Mouse (Mus musculus): ENCODE data around the gene Slc35d3. TPM values are rescaled to one million over a fixed set of nuclear protein-coding genes. Genes with fewer than 3 reads are reported as not detected.

The Slc35d3 gene
- polyA plus RNA-seq, 1 experiment, result not detected

DNA sequence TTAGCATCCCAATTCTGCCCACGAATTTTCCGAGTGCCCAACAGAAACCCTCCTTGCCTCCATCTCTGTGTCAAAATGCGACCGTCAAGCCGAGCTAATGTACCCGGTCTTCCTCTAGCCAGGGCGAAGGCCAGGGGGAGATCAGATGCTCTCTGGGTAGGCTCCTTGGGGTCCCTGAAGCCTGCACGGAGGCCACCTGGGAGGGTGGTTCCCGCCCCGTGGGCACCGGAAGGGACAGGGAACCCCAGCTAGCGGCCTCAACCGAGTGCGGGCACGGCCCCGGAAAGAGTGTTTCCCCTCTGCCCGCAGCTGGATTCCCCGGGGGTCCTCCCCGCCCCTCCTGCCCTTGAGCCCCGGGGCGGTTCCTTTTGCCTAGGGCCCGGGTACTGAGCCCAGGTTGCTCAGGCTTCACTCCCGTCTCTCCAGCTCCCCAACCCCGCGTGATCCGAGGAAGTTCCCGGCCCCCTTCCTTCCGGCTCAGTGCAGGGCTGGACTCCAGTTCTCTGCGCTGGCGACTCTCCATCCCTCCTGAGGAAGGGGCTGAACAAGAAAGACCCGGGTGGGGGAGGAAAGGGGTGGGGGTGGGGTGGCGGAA, 1.4 kb downstream of the Slc35d3 start:
- WGBS, result 1% methylated on average over 32 of the region's 32 CpGs
- peak overlapping the region; percentile 57 for H3K4me3 ChIP-seq (ENCODE audit: insufficient read depth, low read depth, low read length)
- H3K27ac ChIP-seq (ENCODE audit: insufficient read depth, low read depth, low read length), result no peak overlapping the region
- TF ChIP-seq POLR2A (IDR thresholded peaks at IDR 0.05; ENCODE audit: insufficient read depth, low read depth, low read length) (no peak), CTCF (IDR thresholded peaks at IDR 0.05; ENCODE audit: insufficient read depth, low read depth, low read length) (no peak)
- peaks cover 30% of the 10 kb centered on the region for H3K4me1 ChIP-seq (ENCODE audit: control insufficient read depth, insufficient read depth, low read length)

- WGBS, result 23% methylated on average over 44 of the region's 44 CpGs
- H3K27ac ChIP-seq (ENCODE audit: insufficient read depth, low read depth, low read length), result no peak overlapping the region
- no peak for TF ChIP-seq CTCF (IDR thresholded peaks at IDR 0.05; ENCODE audit: insufficient read depth, low read depth, low read length)
Observed at GRCm38 (mm10) chr10:19848928-19849770, 2.1 kb downstream of the Slc35d3 start.

DNA sequence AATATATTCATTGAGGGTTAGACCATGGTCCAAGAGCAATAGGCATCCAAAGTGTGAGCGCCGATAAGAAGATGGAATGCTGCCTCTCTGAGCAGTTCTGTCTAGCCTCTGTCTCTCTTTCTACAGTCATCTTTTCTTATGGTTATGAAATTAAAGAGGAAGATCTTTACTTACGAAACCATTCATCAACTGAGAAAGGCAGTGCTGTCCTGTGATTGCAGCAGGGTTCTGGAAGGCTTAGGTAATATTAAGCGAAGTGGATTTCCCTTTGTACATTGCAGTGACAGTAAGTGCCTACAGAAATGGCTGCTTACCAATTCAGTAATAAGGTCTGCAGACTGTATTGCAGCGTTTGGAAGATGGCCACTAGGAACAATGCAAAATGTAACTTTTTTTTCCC, 11.4 kb downstream of the Slc35d3 start:
- no peaks in the 10 kb centered on the region for H3K4me1 ChIP-seq (ENCODE audit: control insufficient read depth, insufficient read depth, low read length)
- no peak overlapping the region for H3K27ac ChIP-seq (ENCODE audit: insufficient read depth, low read depth, low read length)
- TF ChIP-seq CTCF (IDR thresholded peaks at IDR 0.05; ENCODE audit: insufficient read depth, low read depth, low read length) (no peak), POLR2A (IDR thresholded peaks at IDR 0.05; ENCODE audit: insufficient read depth, low read depth, low read length) (no peak)
- WGBS, result 93% methylated on average over 5 of the region's 5 CpGs
- H3K4me3 ChIP-seq (ENCODE audit: insufficient read depth, low read depth, low read length), result no peak overlapping the region

More at GRCm38 (mm10) chr10:19848928-19849770, 2.1 kb downstream of the Slc35d3 start:
- Histone ChIP-seq H3K4me3 (ENCODE audit: insufficient read depth, low read depth, low read length) (peak overlapping the region; percentile 57), H3K4me1 (ENCODE audit: control insufficient read depth, insufficient read depth, low read length) (peaks cover 30% of the 10 kb centered on the region)

GRCm38 (mm10) chr10:19835887-19836710, 15.2 kb downstream of the Slc35d3 start:
- no peak overlapping the region for H3K27ac ChIP-seq (ENCODE audit: insufficient read depth, low read depth, low read length)
- TF ChIP-seq CTCF (IDR thresholded peaks at IDR 0.05; ENCODE audit: insufficient read depth, low read depth, low read length), result no peak
- no peak for TF ChIP-seq POLR2A (IDR thresholded peaks at IDR 0.05; ENCODE audit: insufficient read depth, low read depth, low read length)
- 72% methylated on average over 8 of the region's 8 CpGs for WGBS
- H3K4me1 ChIP-seq (ENCODE audit: control insufficient read depth, insufficient read depth, low read length), result no peaks in the 10 kb centered on the region
- no peak overlapping the region for H3K4me3 ChIP-seq (ENCODE audit: insufficient read depth, low read depth, low read length)

DNA sequence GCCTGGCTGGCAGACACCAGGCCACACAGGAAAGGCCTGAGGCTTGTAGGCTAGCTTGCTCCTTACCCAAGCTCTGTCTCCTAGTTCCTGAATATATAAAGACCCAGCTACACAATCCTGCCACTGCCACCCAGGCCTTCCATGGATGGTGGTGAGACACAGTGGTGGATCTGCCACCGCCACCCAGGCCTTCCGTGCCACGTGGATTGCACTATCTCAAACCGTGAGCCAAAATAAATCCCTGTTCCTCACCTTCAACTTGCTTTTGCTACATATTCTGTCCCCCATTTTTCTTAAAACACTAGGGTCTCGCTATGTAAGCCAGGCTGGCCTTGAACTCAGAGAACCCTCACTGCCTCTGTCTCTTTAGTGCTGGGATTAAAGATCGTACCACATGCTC, 17.0 kb downstream of the Slc35d3 start:
- H3K4me3 ChIP-seq (ENCODE audit: insufficient read depth, low read depth, low read length), result no peak overlapping the region
- TF ChIP-seq POLR2A (IDR thresholded peaks at IDR 0.05; ENCODE audit: insufficient read depth, low read depth, low read length), result no peak
- no peak for TF ChIP-seq CTCF (IDR thresholded peaks at IDR 0.05; ENCODE audit: insufficient read depth, low read depth, low read length)
- H3K27ac ChIP-seq (ENCODE audit: insufficient read depth, low read depth, low read length), result no peak overlapping the region
- over 99% methylated on average over 6 of the region's 6 CpGs for WGBS
- no peaks in the 10 kb centered on the region for H3K4me1 ChIP-seq (ENCODE audit: control insufficient read depth, insufficient read depth, low read length)

DNA sequence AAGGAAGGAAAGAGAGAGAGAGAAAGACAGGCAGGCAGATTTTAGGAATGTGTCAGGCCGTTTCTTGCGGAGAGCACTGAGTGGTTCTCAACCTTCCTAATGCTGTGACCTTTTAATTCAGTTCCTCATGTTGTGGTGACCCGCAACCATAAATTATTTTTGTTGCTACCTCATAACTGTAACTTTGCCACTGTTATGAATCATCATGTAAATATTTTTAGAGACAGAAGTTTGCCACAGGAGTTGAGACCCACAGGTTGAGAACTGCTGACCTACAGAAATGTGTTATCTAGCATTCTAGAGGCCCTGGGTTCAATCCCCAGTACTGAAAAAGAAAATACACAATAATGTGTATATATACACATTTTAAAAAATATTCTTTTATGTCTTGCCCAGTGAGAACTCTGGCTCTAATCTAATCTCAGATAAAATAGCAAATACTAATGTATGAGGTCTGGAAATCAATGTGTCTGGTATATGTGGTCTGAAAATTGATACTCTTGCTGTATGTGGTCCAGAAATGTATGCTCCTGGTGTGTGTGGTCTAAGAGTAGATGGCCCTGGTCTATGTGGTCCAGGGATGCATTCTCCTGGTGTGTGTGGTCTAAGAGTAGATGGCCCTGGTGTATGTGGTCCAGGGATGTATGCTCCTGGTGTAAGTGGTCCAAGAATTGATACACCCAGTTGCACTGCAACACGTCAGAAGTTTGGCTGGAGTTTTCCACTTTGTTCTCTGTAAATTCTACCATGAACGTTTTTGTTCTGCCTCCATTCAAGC, 20.0 kb downstream of the Slc35d3 start:
- TF ChIP-seq POLR2A (IDR thresholded peaks at IDR 0.05; ENCODE audit: insufficient read depth, low read depth, low read length) (no peak), CTCF (IDR thresholded peaks at IDR 0.05; ENCODE audit: insufficient read depth, low read depth, low read length) (no peak)
- Histone ChIP-seq H3K27ac (ENCODE audit: insufficient read depth, low read depth, low read length) (no peak overlapping the region), H3K4me3 (ENCODE audit: insufficient read depth, low read depth, low read length) (no peak overlapping the region), H3K4me1 (ENCODE audit: control insufficient read depth, insufficient read depth, low read length) (no peaks in the 10 kb centered on the region)
- WGBS, result 90% methylated on average over 5 of the region's 5 CpGs

GRCm38 (mm10) chr10:19820986-19821385, 30.3 kb downstream of the Slc35d3 start:
- Histone ChIP-seq H3K4me3 (ENCODE audit: insufficient read depth, low read depth, low read length) (no peak overlapping the region), H3K27ac (ENCODE audit: insufficient read depth, low read depth, low read length) (no peak overlapping the region), H3K4me1 (ENCODE audit: control insufficient read depth, insufficient read depth, low read length) (peaks cover 7% of the 10 kb centered on the region)
- no peak for TF ChIP-seq CTCF (IDR thresholded peaks at IDR 0.05; ENCODE audit: insufficient read depth, low read depth, low read length)
- no peak for TF ChIP-seq POLR2A (IDR thresholded peaks at IDR 0.05; ENCODE audit: insufficient read depth, low read depth, low read length)
- 91% methylated on average over 3 of the region's 3 CpGs for WGBS

DNA sequence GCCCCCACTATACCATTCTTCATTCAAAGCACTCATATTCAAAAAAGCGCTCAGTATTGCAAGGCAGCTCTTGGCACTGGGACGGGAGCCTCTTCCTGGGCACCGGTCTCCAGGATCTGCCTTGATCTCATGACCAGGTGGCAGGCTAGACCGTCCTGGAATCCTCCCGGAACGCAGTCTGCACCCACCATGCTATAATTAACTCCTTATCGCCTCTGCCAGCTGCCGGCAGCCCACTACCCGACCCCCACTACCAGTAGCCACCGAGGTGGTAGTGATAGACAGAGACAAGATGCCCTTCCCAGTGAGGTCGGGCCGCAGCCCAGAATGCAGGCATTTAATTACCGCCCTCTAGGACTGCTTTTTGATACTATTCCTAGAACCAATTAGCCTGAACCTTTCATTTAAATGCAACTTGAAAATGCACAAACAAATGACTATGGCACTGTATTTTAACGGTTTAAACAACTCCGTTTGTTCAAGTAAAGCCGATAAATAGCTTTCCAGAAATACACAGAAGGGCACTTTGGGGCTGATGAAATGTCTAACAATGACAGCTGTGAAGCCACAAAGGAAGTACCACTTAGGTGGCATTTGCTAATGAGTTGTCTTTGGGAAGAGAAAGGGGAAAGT, 32.4 kb downstream of the Slc35d3 start:
- 22% methylated on average over 16 of the region's 16 CpGs for WGBS
- Histone ChIP-seq H3K27ac (ENCODE audit: insufficient read depth, low read depth, low read length) (peak overlapping the region; percentile 41; the same call in 1 of the 2 replicates), H3K4me3 (ENCODE audit: insufficient read depth, low read depth, low read length) (no peak overlapping the region), H3K4me1 (ENCODE audit: control insufficient read depth, insufficient read depth, low read length) (peaks cover 7% of the 10 kb centered on the region)
- TF ChIP-seq POLR2A (IDR thresholded peaks at IDR 0.05; ENCODE audit: insufficient read depth, low read depth, low read length) (no peak), CTCF (IDR thresholded peaks at IDR 0.05; ENCODE audit: insufficient read depth, low read depth, low read length) (no peak)
